Mouse (Mus musculus): ENCODE data around the gene Tnnt1. TPM values are rescaled to one million over a fixed set of nuclear protein-coding genes. Genes with fewer than 3 reads are reported as not detected.

Tnnt1 gene
- polyA plus RNA-seq, 1 experiment from 2014 or later, result 14.0 TPM

DNA sequence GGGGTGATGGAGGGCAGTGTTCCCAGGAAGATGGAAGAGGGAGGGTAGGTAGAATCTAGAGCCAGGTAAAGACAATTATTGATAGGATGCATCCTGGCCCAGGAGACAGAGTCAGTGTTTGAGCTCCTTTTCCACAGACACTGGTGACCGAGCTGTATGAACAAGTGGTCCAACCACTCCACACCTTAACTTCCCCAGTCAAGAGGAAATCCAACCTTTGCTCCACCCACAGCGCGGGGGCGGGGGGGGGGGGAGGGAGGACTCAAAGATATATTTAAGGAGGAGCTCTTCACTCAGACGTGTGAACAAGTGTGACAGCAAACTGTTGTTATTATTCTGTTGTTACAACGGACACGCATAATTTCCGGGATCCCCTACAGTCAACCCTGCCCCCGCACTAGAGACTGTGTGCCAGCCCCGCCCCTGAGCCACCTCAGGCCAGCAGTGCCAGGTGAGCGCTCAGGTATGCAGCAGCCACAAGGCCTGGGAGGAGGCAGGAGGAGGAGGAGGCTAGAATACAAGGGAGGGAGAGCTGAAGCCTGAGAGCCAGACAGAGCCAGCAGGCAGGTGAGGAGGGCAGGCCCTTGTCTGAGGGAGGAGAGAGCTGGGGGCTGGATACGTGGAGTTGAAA, 51.9 kb downstream of the Tnnt1 start:
- ATAC-seq (peak; percentile 91), DNase-seq (ENCODE audit: low spot score) (peak; percentile 94)
- Histone ChIP-seq H3K4me3 (ENCODE audit: low read depth, low read length) (peak overlapping the region; percentile 26), H3K27ac (ENCODE audit: low read length) (peak overlapping the region; percentile 90), H3K27me3 (replicated peaks; ENCODE audit: insufficient read depth, low read length) (no peaks in the 10 kb centered on the region), H3K9ac (replicated peaks; ENCODE audit: low read depth) (peak overlapping the region; percentile 20; the same call in 1 of the 2 replicates), H3K4me1 (ENCODE audit: insufficient read depth, low read depth, low read length) (0 out of 2 replicates have a peak, but pooled peaks cover 4% of the 10 kb centered on the region), H3K36me3 (ENCODE audit: insufficient read depth, low read length) (no peaks in the 10 kb centered on the region), H3K9me3 (ENCODE audit: low read length) (no peaks in the 10 kb centered on the region), H3K4me2 (replicated peaks; ENCODE audit: low read depth, low read length) (peak overlapping the region; percentile 48)
- WGBS, result 4% methylated on average over 11 of the region's 12 CpGs
- TF ChIP-seq EP300 (IDR thresholded peaks at IDR 0.05), result no peak; the same call in 1 of the 2 replicates
- TF ChIP-seq CTCF (IDR thresholded peaks at IDR 0.05), result 0 out of 2 replicates have a peak, but pooled peaks have one; percentile 6

DNA sequence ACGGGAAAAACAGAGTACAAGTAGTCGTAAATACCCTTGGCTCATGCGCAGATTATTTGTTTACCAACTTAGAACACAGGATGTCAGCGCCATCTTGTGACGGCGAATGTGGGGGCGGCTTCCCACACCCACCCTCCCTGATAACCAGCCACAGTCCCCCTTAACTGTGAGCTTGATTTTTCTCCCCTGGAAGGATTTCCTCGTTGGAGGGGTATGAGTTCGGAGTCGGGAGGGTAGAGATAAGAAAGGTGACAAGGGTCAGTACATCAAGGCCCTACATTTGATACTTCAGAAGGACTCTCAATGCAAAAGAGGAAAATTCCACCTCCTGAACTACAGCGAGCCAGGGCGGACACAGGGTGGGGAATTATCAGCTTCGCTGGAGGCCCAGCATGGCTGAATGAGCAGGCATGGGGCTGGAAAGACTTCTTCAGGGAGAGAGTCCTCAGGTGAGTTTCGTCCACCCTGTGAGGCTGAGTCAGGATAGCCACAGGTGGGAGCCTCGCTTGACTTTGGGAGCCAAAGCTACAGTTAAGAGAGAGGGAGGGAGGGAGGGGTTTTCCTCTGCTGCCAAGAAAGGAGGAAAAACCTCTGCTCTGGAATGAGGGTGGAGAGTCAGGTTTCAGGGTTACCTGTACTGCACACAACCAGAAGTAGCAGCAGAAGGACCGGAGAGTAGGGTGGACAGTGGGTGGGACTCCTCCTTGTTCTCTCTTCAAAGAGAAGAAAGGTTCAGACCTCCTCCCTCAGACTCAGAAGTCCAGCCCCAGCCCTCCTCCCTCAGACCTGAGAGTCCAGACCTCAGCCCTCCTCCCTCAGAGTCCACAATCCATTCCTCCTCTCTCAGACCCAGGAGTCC, 55.4 kb downstream of the Tnnt1 start, which contains the start of gene Eps8l1:
Gene Eps8l1, plus strand, starts transcription at position 99 of the 859 bp plus-strand sequence.
- 0 out of 2 replicates have a peak, but pooled peaks cover 4% of the 10 kb centered on the region for H3K4me1 ChIP-seq (ENCODE audit: insufficient read depth, low read depth, low read length)
- no peaks in the 10 kb centered on the region for H3K9me3 ChIP-seq (ENCODE audit: low read length)
- H3K4me3 ChIP-seq (ENCODE audit: low read depth, low read length), result peak within 1 kb of the TSS; percentile 31; the same call in 1 of the 2 replicates
- H3K36me3 ChIP-seq (ENCODE audit: insufficient read depth, low read length), result no peaks in the 10 kb centered on the region
- peak; percentile 77 for ATAC-seq
- WGBS, result 43% methylated on average over 13 of the region's 16 CpGs
- H3K4me2 ChIP-seq (replicated peaks; ENCODE audit: low read depth, low read length), result peak within 1 kb of the TSS; percentile 44
- DNase-seq (ENCODE audit: low spot score), result peak; percentile 90
- H3K9ac ChIP-seq (replicated peaks; ENCODE audit: low read depth), result peak within 1 kb of the TSS; percentile 50; the same call in 1 of the 2 replicates
- H3K27ac ChIP-seq (ENCODE audit: low read length), result peak within 1 kb of the TSS; percentile 91
- H3K27me3 ChIP-seq (replicated peaks; ENCODE audit: insufficient read depth, low read length), result no peaks in the 10 kb centered on the region
- TF ChIP-seq EP300 (IDR thresholded peaks at IDR 0.05) (0 out of 2 replicates have a peak, but pooled peaks have one; percentile 42), CTCF (IDR thresholded peaks at IDR 0.05) (no peak)

Other genes with a start within 250 kb of the Tnnt1 start
- 0.12 and 0.16 TPM in 2 replicates for gene Ncr1, start 178.7 kb downstream of the Tnnt1 start, polyA plus RNA-seq (2015; fragmentation: Nextera tagmentation; extraction: Ambion mirVana)
- 0.54 and 0.57 TPM in 2 replicates for gene Gp6, start 118.6 kb downstream of the Tnnt1 start, polyA plus RNA-seq (2015; fragmentation: Nextera tagmentation; extraction: Ambion mirVana)
- 14.1 and 17.4 TPM in 2 replicates for gene Rdh13, start 70.7 kb downstream of the Tnnt1 start, polyA plus RNA-seq (2015; fragmentation: Nextera tagmentation; extraction: Ambion mirVana)
- gene Eps8l1, start 55.7 kb downstream of the Tnnt1 start, polyA plus RNA-seq (2015; fragmentation: Nextera tagmentation; extraction: Ambion mirVana), result 15.0 and 22.5 TPM in 2 replicates
- gene Ppp1r12c, start 14.7 kb downstream of the Tnnt1 start, polyA plus RNA-seq (2015; fragmentation: Nextera tagmentation; extraction: Ambion mirVana), result 52.6 and 55.4 TPM in 2 replicates
- gene Tnni3, start 7.8 kb upstream of the Tnnt1 start, polyA plus RNA-seq (2015; fragmentation: Nextera tagmentation; extraction: Ambion mirVana), result 81.3 and 95.6 TPM in 2 replicates
- gene Dnaaf3, start 16.1 kb upstream of the Tnnt1 start, polyA plus RNA-seq (2015; fragmentation: Nextera tagmentation; extraction: Ambion mirVana), result 3.3 and 3.4 TPM in 2 replicates
- 7.1 and 8.1 TPM in 2 replicates for gene Syt5, start 31.2 kb upstream of the Tnnt1 start, polyA plus RNA-seq (2015; fragmentation: Nextera tagmentation; extraction: Ambion mirVana)
- not detected in 2 replicates for gene Ptprh, start 87.7 kb upstream of the Tnnt1 start, polyA plus RNA-seq (2015; fragmentation: Nextera tagmentation; extraction: Ambion mirVana)
- gene Tmem86b, start 115.0 kb upstream of the Tnnt1 start, polyA plus RNA-seq (2015; fragmentation: Nextera tagmentation; extraction: Ambion mirVana), result 0.90 and 0.91 TPM in 2 replicates
- gene Ppp6r1, start 142.6 kb upstream of the Tnnt1 start, polyA plus RNA-seq (2015; fragmentation: Nextera tagmentation; extraction: Ambion mirVana), result 6.8 and 7.5 TPM in 2 replicates
- gene Hspbp1, start 168.7 kb upstream of the Tnnt1 start, polyA plus RNA-seq (2015; fragmentation: Nextera tagmentation; extraction: Ambion mirVana), result 49.7 and 54.4 TPM in 2 replicates
- 0.31 and 0.45 TPM in 2 replicates for gene Brsk1, start 174.2 kb upstream of the Tnnt1 start, polyA plus RNA-seq (2015; fragmentation: Nextera tagmentation; extraction: Ambion mirVana)
- gene Tmem150b, start 208.9 kb upstream of the Tnnt1 start, polyA plus RNA-seq (2015; fragmentation: Nextera tagmentation; extraction: Ambion mirVana), result 0.25 and 0.35 TPM in 2 replicates
- gene Kmt5c, start 223.7 kb upstream of the Tnnt1 start, polyA plus RNA-seq (2015; fragmentation: Nextera tagmentation; extraction: Ambion mirVana), result 31.9 and 34.4 TPM in 2 replicates
- gene Cox6b2, start 236.7 kb upstream of the Tnnt1 start, polyA plus RNA-seq (2015; fragmentation: Nextera tagmentation; extraction: Ambion mirVana), result 67.7 and 77.9 TPM in 2 replicates